Mouse (Mus musculus) layer of hippocampus, postnatal 14 days (tissue): ENCODE data around the gene Kcnk4. TPM values are rescaled to one million over a fixed set of nuclear protein-coding genes. Genes with fewer than 3 reads are reported as not detected.
A peak's percentile ranks its signal among the peaks of the same experiment; 100 is the strongest.

Source experiments
- DNase-seq, 2 experiments: peaks; one replicate each; pipeline ENCODE4 v3.0.0; 2021 to 2022; ENCODE audit warnings: low spot score in 2 of 2, mixed read lengths in 1 of 2
- total RNA-seq, 2 experiments: library from RNA; stranded (reverse); gene quantifications; 2 replicates each; pipeline ENCODE4 v1.2.3; 2021

Gene Kcnk4
- total RNA-seq, 2 experiments from 2014 or later: 26.2 to 26.9 TPM

- no peak for DNase-seq
Measured at GRCm38 (mm10) chr19:6969291-6969664, 35.0 kb upstream of the Kcnk4 start.

GRCm38 (mm10) chr19:6968491-6969271, 34.4 kb upstream of the Kcnk4 start:
- DNase-seq: no peak

GRCm38 (mm10) chr19:6956461-6956860, 22.1 kb upstream of the Kcnk4 start:
- no peak for DNase-seq

- DNase-seq: no peak
Measured at GRCm38 (mm10) chr19:6955424-6955823, 21.1 kb upstream of the Kcnk4 start.

GRCm38 (mm10) chr19:6954046-6954445, 19.7 kb upstream of the Kcnk4 start:
- no peak for DNase-seq

- no peak for DNase-seq
Measured at GRCm38 (mm10) chr19:6952712-6953037, 18.4 kb upstream of the Kcnk4 start.

- peak; percentile 66 to 77 for DNase-seq
Measured at GRCm38 (mm10) chr19:6951994-6952711, 17.8 kb upstream of the Kcnk4 start.

GRCm38 (mm10) chr19:6951381-6951968, 17.2 kb upstream of the Kcnk4 start:
- DNase-seq: peak; percentile 90 to 96

- DNase-seq: peak; percentile 63 to 77
Measured at GRCm38 (mm10) chr19:6950613-6951153, 16.4 kb upstream of the Kcnk4 start.

- DNase-seq: no peak
Measured at GRCm38 (mm10) chr19:6949951-6950350, 15.6 kb upstream of the Kcnk4 start.

- DNase-seq: no peak
Measured at GRCm38 (mm10) chr19:6949532-6949931, 15.2 kb upstream of the Kcnk4 start.

GRCm38 (mm10) chr19:6948186-6948585, 13.9 kb upstream of the Kcnk4 start:
- DNase-seq: no peak

GRCm38 (mm10) chr19:6947742-6948141, 13.4 kb upstream of the Kcnk4 start:
- DNase-seq: no peak

GRCm38 (mm10) chr19:6943709-6944108, 9.4 kb upstream of the Kcnk4 start:
- DNase-seq: no peak

GRCm38 (mm10) chr19:6942764-6943163, 8.4 kb upstream of the Kcnk4 start:
- no peak for DNase-seq

- DNase-seq: peak; percentile 90 to 94
Measured at GRCm38 (mm10) chr19:6942249-6942691, 8.0 kb upstream of the Kcnk4 start, which contains the start of gene Gpr137. Gene Gpr137 (minus strand): TSS chr19:6942480.

GRCm38 (mm10) chr19:6941372-6942248, 7.3 kb upstream of the Kcnk4 start, which contains the start of gene Bad:
Gene Bad (plus strand): TSS chr19:6941861.
- DNase-seq: peak; percentile 95 to 98

GRCm38 (mm10) chr19:6940396-6941351, 6.4 kb upstream of the Kcnk4 start:
- DNase-seq: no peak
